Mouse (Mus musculus): ENCODE measurements around the gene Tmem216. TPM values are rescaled to one million over a fixed set of nuclear protein-coding genes. Genes with fewer than 3 reads are reported as not detected.

Gene Tmem216
- polyA plus RNA-seq, 1 experiment from 2014 or later = 53.8 TPM

DNA sequence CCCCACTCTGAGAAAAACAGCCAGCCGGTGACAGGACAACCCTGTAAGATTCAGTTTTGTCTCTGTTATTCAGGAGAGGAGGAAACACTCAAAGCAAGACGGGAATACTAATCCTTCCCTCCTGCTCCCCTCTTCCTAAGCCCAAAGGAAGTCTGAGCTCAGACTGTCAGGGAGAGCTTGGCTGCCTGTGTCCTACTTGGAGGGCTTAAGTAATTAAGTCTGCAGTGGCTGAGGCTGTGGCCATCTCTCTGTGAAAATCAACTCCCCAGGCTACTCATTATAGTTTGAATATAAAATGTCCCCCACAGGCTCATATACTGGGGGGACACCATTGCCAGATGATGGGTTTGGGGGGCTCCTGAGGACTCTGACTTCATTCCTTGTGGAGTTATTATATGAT, 59.1 kb downstream of the Tmem216 start:
- 55% methylated on average over 2 of the region's 2 CpGs for WGBS
- Histone ChIP-seq H3K4me3 (ENCODE audit: low read depth, low read length) (no peak overlapping the region), H3K27me3 (ENCODE audit: control insufficient read depth, insufficient read depth, low read length) (no peaks in the 10 kb centered on the region), H3K36me3 (ENCODE audit: control insufficient read depth, insufficient read depth, low read length) (peaks cover 13% of the 10 kb centered on the region), H3K4me1 (ENCODE audit: control insufficient read depth, insufficient read depth, low read length) (peaks cover 5% of the 10 kb centered on the region; the same call in 1 of the 2 replicates), H3K27ac (ENCODE audit: low read length) (no peak overlapping the region), H3K9ac (replicated peaks; ENCODE audit: low read depth, low read length) (no peak overlapping the region), H3K9me3 (ENCODE audit: control insufficient read depth, low read depth, low read length) (no peaks in the 10 kb centered on the region), H3K4me2 (replicated peaks; ENCODE audit: low read depth, low read length) (no peak overlapping the region)
- ATAC-seq (ENCODE audit: insufficient number of reproducible peaks, insufficient read depth, low FRiP score, low read depth) = no peak

DNA sequence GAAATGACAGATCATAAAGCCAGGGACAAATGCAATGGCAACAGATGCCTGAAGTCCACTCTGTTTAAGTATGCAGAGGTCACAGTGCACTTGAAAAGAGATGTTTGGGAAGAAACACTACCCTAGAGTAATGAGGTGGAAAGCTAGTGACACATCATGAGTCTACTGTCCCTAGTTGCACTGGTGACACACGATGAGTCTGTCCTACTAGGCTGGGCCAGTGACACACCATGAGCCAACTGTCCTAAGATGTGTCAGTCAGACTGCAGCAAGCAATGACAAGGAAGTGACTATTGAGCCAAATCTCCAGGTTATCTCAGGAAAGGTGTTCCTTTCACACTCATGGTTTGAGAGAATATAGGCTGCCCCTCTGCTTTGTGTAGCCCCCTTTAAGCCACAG, 60.4 kb downstream of the Tmem216 start:
- H3K4me3 ChIP-seq (ENCODE audit: low read depth, low read length) = no peak overlapping the region
- H3K36me3 ChIP-seq (ENCODE audit: control insufficient read depth, insufficient read depth, low read length) = peaks cover 2% of the 10 kb centered on the region
- 88% methylated on average over 1 of the region's 1 CpGs for WGBS
- H3K4me2 ChIP-seq (replicated peaks; ENCODE audit: low read depth, low read length) = no peak overlapping the region
- no peak overlapping the region for H3K27ac ChIP-seq (ENCODE audit: low read length)
- no peaks in the 10 kb centered on the region for H3K27me3 ChIP-seq (ENCODE audit: control insufficient read depth, insufficient read depth, low read length)
- H3K4me1 ChIP-seq (ENCODE audit: control insufficient read depth, insufficient read depth, low read length) = peaks cover 5% of the 10 kb centered on the region; the same call in 1 of the 2 replicates
- H3K9ac ChIP-seq (replicated peaks; ENCODE audit: low read depth, low read length) = no peak overlapping the region
- ATAC-seq (ENCODE audit: insufficient number of reproducible peaks, insufficient read depth, low FRiP score, low read depth) = no peak
- no peaks in the 10 kb centered on the region for H3K9me3 ChIP-seq (ENCODE audit: control insufficient read depth, low read depth, low read length)

DNA sequence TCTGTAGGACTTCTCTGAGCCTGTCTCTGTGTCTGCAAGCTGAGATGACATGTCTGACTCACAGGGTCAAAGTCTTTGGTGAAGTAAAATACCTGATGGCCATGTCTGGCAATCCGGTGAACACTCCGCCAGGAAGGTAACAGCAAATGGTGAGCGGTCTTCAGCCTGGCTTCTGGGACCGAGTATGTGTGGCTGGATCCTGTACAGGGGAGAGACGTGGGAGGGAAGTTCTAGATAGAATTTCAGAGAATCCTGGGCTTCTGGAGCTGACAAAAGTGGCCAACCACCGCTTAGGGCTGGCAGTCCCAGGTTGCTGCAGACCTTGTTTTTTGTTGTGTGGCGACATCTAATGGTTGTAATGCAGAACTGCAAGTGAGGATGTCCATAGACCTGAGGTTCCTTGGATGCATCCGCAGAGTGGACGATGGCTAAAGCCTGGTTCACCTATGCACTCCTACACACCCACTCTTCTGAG, 69.7 kb downstream of the Tmem216 start:
- H3K9ac ChIP-seq (replicated peaks; ENCODE audit: low read depth, low read length) = no peak overlapping the region
- H3K9me3 ChIP-seq (ENCODE audit: control insufficient read depth, low read depth, low read length) = no peaks in the 10 kb centered on the region
- H3K4me1 ChIP-seq (ENCODE audit: control insufficient read depth, insufficient read depth, low read length) = no peaks in the 10 kb centered on the region
- H3K36me3 ChIP-seq (ENCODE audit: control insufficient read depth, insufficient read depth, low read length) = no peaks in the 10 kb centered on the region
- no peak overlapping the region for H3K4me3 ChIP-seq (ENCODE audit: low read depth, low read length)
- ATAC-seq (ENCODE audit: insufficient number of reproducible peaks, insufficient read depth, low FRiP score, low read depth) = peak; percentile 56; the same call in 1 of the 2 replicates
- H3K27me3 ChIP-seq (ENCODE audit: control insufficient read depth, insufficient read depth, low read length) = no peaks in the 10 kb centered on the region
- no peak overlapping the region for H3K4me2 ChIP-seq (replicated peaks; ENCODE audit: low read depth, low read length)
- no peak overlapping the region for H3K27ac ChIP-seq (ENCODE audit: low read length)
- WGBS = 21% methylated on average over 9 of the region's 9 CpGs

Other genes with a start within 250 kb of the Tmem216 start
- gene Syt7, start 167.1 kb downstream of the Tmem216 start, polyA plus RNA-seq (2014; fragmentation: Nextera tagmentation; extraction: Ambion mirVana) = 1.2 and 1.6 TPM in 2 replicates
- gene Lrrc10b, start 98.8 kb downstream of the Tmem216 start, polyA plus RNA-seq (2014; fragmentation: Nextera tagmentation; extraction: Ambion mirVana) = 0.42 and 0.66 TPM in 2 replicates
- 0.17 TPM in 1 of 2 replicates, not detected in the other for gene Ppp1r32, start 73.3 kb downstream of the Tmem216 start, polyA plus RNA-seq (2014; fragmentation: Nextera tagmentation; extraction: Ambion mirVana)
- 57.1 and 58.8 TPM in 2 replicates for gene Cpsf7, start 31.0 kb downstream of the Tmem216 start, polyA plus RNA-seq (2014; fragmentation: Nextera tagmentation; extraction: Ambion mirVana)
- gene Sdhaf2, start 30.1 kb downstream of the Tmem216 start, polyA plus RNA-seq (2014; fragmentation: Nextera tagmentation; extraction: Ambion mirVana) = 57.9 and 64.5 TPM in 2 replicates
- 18.9 TPM in 2 replicates for gene Cyb561a3, start 20.9 kb upstream of the Tmem216 start, polyA plus RNA-seq (2014; fragmentation: Nextera tagmentation; extraction: Ambion mirVana)
- 37.0 and 38.4 TPM in 2 replicates for gene Tmem138, start 21.1 kb upstream of the Tmem216 start, polyA plus RNA-seq (2014; fragmentation: Nextera tagmentation; extraction: Ambion mirVana)
- 303 and 313 TPM in 2 replicates for gene Ddb1, start 49.1 kb upstream of the Tmem216 start, polyA plus RNA-seq (2014; fragmentation: Nextera tagmentation; extraction: Ambion mirVana)
- 17.7 and 19.2 TPM in 2 replicates for gene Tkfc, start 49.4 kb upstream of the Tmem216 start, polyA plus RNA-seq (2014; fragmentation: Nextera tagmentation; extraction: Ambion mirVana)
- 1.1 and 1.9 TPM in 2 replicates for gene Vwce, start 78.0 kb upstream of the Tmem216 start, polyA plus RNA-seq (2014; fragmentation: Nextera tagmentation; extraction: Ambion mirVana)
- gene Pga5, start 121.8 kb upstream of the Tmem216 start, polyA plus RNA-seq (2014; fragmentation: Nextera tagmentation; extraction: Ambion mirVana) = 10.2 and 14.1 TPM in 2 replicates
- 37.5 and 40.4 TPM in 2 replicates for gene Vps37c, start 132.5 kb upstream of the Tmem216 start, polyA plus RNA-seq (2014; fragmentation: Nextera tagmentation; extraction: Ambion mirVana)
- 0.77 and 2.1 TPM in 2 replicates for gene Cd5, start 182.8 kb upstream of the Tmem216 start, polyA plus RNA-seq (2014; fragmentation: Nextera tagmentation; extraction: Ambion mirVana)